Mouse (Mus musculus) heart, embryonic 16.5 days (tissue): ENCODE data around the gene Pdxdc1. TPM values are rescaled to one million over a fixed set of nuclear protein-coding genes. Genes with fewer than 3 reads are reported as not detected.
A peak's percentile ranks its signal among the peaks of the same experiment; 100 is the strongest.
"Not testable (repeated sequence)": the region's sequence is repeated elsewhere in the genome, so short reads cannot be mapped to it uniquely, and the experiment has no call there.

ENCODE experiments used
- ATAC-seq: fragments of 200-750 bp; cut with Nextera tagmentation; replicated peaks from 2 replicates; pipeline ENCODE4 v1.8.0; 2017; ENCODE audit warnings: moderate number of reproducible peaks; ENCODE audit not compliant: insufficient read depth, low FRiP score; ENCODE audit errors: extremely low read depth
- H3K27ac ChIP-seq: fragments of 300-500 bp; sonication (generic); 2 replicates; pipeline ENCODE4 v1.5.1; 2014; ENCODE audit warnings: mild to moderate bottlenecking, low read length, control low read depth, moderate library complexity
- H3K27me3 ChIP-seq: fragments of 300-500 bp; sonication (generic); 2 replicates; pipeline ENCODE4 v1.6.1; 2014; ENCODE audit warnings: low read length, mixed read lengths; ENCODE audit not compliant: control insufficient read depth, insufficient read depth
- H3K36me3 ChIP-seq: fragments of 300-500 bp; sonication (generic); 2 replicates; pipeline ENCODE4 v1.6.1; 2014; ENCODE audit not compliant: control insufficient read depth, insufficient read depth
- H3K4me1 ChIP-seq: fragments of 300-500 bp; sonication (generic); 2 replicates; pipeline ENCODE4 v1.6.1; 2014; ENCODE audit warnings: low read length, mixed read lengths; ENCODE audit not compliant: control insufficient read depth, insufficient read depth
- H3K4me2 ChIP-seq: fragments of 300-500 bp; sonication (generic); 2 replicates; pipeline ENCODE4 v1.6.1; 2014; ENCODE audit warnings: low read depth, mild to moderate bottlenecking, control low read depth, low read length
- H3K4me3 ChIP-seq: fragments of 300-500 bp; sonication (generic); 2 replicates; pipeline ENCODE4 v1.5.1; 2014; ENCODE audit warnings: mild to moderate bottlenecking, control low read depth, low read length
- H3K9ac ChIP-seq: fragments of 300-500 bp; sonication (generic); 2 replicates; pipeline ENCODE4 v1.6.1; 2014; ENCODE audit warnings: low read length, control low read depth
- H3K9me3 ChIP-seq: fragments of 300-500 bp; sonication (generic); replicated peaks from 2 replicates; pipeline ENCODE4 v1.6.1; 2016; ENCODE audit warnings: low read length; ENCODE audit not compliant: control insufficient read depth
- WGBS: fragments of 180-500 bp; shearing (Covaris S2); extraction: QIAGEN DNeasy Blood & Tissue Kit; methylation state at CpG from one replicate; pipeline ENCODE4 v1.1.7; 2014; 5-methylcytosine and 5-hydroxymethylcytosine counted together
- polyA plus RNA-seq: library from polyadenylated mRNA; unstranded; fragments of >200 nt; fragmentation: Nextera tagmentation; extraction: Ambion mirVana; gene quantifications from 2 replicates; pipeline ENCODE4 v1.2.1, GENCODE M21; 2015

Gene Pdxdc1
- polyA plus RNA-seq, 1 experiment from 2014 or later: 58.1 TPM

DNA sequence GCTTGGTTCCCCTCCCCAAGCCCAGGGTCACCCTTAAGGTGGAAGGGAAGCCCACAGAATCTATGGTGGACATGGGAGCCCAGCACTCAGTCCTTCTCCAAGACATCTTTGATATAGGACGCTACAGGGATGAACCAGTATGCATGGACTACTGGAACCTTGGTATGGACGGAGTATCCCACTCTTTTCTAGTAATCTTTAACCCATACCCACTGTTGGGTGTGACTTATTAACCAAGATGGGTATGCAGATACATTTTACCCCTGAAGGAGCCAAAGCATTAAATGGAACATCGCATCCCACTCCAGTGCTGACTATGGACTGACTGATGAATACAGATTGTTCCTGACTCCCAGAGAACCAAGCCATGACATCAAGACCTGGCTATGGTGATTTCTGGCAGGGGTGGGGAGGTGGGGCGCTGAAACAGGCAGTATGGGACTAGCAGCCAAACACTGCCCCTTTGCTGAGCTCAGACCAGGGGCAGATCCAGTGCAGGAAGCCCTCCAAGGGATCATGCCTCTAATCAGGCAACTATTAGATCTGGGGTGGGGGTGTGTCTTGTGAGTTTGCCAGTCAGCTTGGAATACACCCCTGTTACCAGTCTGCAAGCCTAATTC, 24.6 kb upstream of the Pdxdc1 start:
- Histone ChIP-seq H3K9ac (no peak overlapping the region), H3K27ac (no peak overlapping the region), H3K4me1 (no peaks in the 10 kb centered on the region), H3K27me3 (no peaks in the 10 kb centered on the region), H3K36me3 (no peaks in the 10 kb centered on the region), H3K4me2 (no peak overlapping the region), H3K4me3 (no peak overlapping the region), H3K9me3 (no peaks in the 10 kb centered on the region)
- 90% methylated on average over 4 of the region's 4 CpGs for WGBS
- ATAC-seq: no peak

DNA sequence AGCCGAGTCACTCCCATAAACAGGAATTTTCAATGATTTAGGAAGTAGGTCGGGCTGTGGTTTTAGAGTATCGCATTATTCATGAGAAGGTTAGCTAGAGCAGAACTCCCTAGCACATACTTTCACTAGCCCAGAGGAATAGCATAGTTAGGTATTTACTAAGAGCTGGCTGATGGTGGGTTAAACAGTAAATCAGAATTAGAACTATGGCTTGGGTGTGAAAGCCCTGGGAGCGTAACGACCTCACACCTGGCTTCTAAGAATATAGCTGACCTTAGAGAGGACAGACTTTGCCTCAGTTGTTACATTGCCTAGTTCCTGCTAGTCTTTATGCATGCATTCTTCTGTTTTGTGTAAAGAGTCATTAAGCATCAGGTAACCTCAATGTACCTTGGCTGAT, 20.0 kb upstream of the Pdxdc1 start:
- not testable (repeated sequence) for H3K27ac ChIP-seq, H3K4me1 ChIP-seq, ATAC-seq, H3K4me2 ChIP-seq, H3K27me3 ChIP-seq, H3K9ac ChIP-seq, H3K4me3 ChIP-seq, H3K36me3 ChIP-seq, H3K9me3 ChIP-seq
- WGBS: 89% methylated on average over 5 of the region's 5 CpGs

DNA sequence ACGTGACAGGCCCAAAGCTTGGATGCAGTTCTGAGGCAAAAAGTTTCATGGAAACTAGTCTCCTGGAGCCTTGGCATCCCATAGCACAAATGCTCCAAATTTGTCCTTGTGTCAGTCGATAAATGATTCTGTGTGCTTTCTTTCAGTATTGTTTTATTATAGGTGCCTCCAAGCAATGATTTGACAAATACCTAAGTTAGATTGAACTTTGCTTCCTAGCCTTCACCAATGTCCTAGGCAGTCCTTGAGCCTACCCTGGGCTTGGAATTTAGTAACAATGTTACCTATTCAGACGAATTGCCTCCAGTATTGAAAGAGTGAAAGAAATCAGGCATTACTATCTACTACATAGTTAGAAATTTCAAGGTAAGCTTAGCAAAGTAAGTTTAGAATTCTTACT, 19.6 kb upstream of the Pdxdc1 start:
- H3K4me2 ChIP-seq, ATAC-seq, H3K27me3 ChIP-seq, H3K4me1 ChIP-seq, H3K9me3 ChIP-seq, H3K9ac ChIP-seq, H3K27ac ChIP-seq, H3K36me3 ChIP-seq, H3K4me3 ChIP-seq: not testable (repeated sequence)
- 84% methylated on average over 3 of the region's 3 CpGs for WGBS

DNA sequence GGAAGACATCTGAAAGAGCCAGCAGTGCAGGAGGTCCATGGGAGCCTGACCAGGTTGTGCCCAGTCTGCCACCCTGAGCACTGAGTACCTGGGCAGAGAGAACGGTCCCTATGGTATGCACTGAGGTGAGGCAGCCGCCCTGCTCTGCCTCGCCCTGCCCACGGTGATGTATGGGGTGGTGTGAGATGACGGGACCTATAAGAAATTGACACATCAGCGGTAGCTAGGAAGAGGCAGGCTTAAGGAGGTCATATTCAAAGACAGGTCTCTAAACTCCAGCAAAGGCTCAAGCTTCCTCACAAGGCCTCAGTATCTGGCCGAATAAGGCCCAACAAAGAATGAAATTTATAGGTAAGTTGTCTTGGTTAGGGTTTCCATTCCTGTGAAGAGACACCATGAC, 18.9 kb upstream of the Pdxdc1 start:
- no peak for ATAC-seq
- 95% methylated on average over 7 of the region's 7 CpGs for WGBS

GRCm38 (mm10) chr16:13921063-13921462, 18.1 kb upstream of the Pdxdc1 start:
- no peak overlapping the region for H3K9ac ChIP-seq
- H3K27me3 ChIP-seq: no peaks in the 10 kb centered on the region
- H3K27ac ChIP-seq: no peak overlapping the region
- 86% methylated on average over 6 of the region's 6 CpGs for WGBS
- H3K4me1 ChIP-seq: no peaks in the 10 kb centered on the region
- H3K9me3 ChIP-seq: no peaks in the 10 kb centered on the region
- no peak for ATAC-seq
- no peaks in the 10 kb centered on the region for H3K36me3 ChIP-seq
- H3K4me2 ChIP-seq: no peak overlapping the region
- no peak overlapping the region for H3K4me3 ChIP-seq

More for the DNA sequence above, 18.9 kb upstream of the Pdxdc1 start:
- no peak overlapping the region for H3K4me2 ChIP-seq
- no peak overlapping the region for H3K4me3 ChIP-seq
- no peak overlapping the region for H3K9ac ChIP-seq
- no peaks in the 10 kb centered on the region for H3K36me3 ChIP-seq
- no peaks in the 10 kb centered on the region for H3K4me1 ChIP-seq
- no peaks in the 10 kb centered on the region for H3K9me3 ChIP-seq
- no peaks in the 10 kb centered on the region for H3K27me3 ChIP-seq
- H3K27ac ChIP-seq: no peak overlapping the region

- H3K9ac ChIP-seq: no peak overlapping the region
- 92% methylated on average over 5 of the region's 5 CpGs for WGBS
These were observed 17.2 kb upstream of the Pdxdc1 start for GRCm38 (mm10) chr16:13920093-13920492.

GRCm38 (mm10) chr16:13907297-13907696, 4.4 kb upstream of the Pdxdc1 start:
- no peak overlapping the region for H3K27ac ChIP-seq
- H3K4me2 ChIP-seq: no peak overlapping the region
- H3K9me3 ChIP-seq: no peaks in the 10 kb centered on the region
- no peaks in the 10 kb centered on the region for H3K36me3 ChIP-seq
- WGBS: 81% methylated on average over 3 of the region's 3 CpGs
- H3K4me3 ChIP-seq: no peak overlapping the region
- no peak for ATAC-seq
- no peak overlapping the region for H3K9ac ChIP-seq
- no peaks in the 10 kb centered on the region for H3K27me3 ChIP-seq
- H3K4me1 ChIP-seq: peaks cover 4% of the 10 kb centered on the region; the same call in 1 of the 2 replicates

More at GRCm38 (mm10) chr16:13920093-13920492, 17.2 kb upstream of the Pdxdc1 start:
- H3K27ac ChIP-seq: no peak overlapping the region
- H3K4me1 ChIP-seq: no peaks in the 10 kb centered on the region
- no peaks in the 10 kb centered on the region for H3K27me3 ChIP-seq
- ATAC-seq: no peak
- H3K9me3 ChIP-seq: no peaks in the 10 kb centered on the region
- no peaks in the 10 kb centered on the region for H3K36me3 ChIP-seq
- no peak overlapping the region for H3K4me3 ChIP-seq
- H3K4me2 ChIP-seq: no peak overlapping the region

DNA sequence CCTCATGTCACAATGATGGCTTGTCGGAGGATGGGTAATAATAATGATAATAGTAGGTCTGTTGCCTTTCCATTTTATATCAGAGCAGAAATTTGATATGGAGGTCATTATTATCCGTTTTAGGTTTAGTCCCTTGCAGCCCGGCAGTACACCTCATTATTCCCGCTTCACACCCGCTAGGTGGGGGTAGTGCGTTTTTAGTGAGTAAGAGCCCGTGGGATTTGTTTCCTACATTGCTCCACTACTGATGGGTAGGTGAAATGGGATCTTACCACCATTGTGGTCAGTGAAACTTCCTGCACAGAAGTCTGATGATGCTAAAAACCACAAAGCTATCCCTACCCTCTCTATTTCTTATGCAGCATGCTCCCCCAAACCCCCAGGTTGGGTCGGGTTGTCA, 557 bp upstream of the Pdxdc1 start:
- Histone ChIP-seq H3K9ac (peak overlapping the region; percentile 92), H3K9me3 (no peaks in the 10 kb centered on the region), H3K4me2 (peak overlapping the region; percentile 74), H3K4me1 (peaks cover 11% of the 10 kb centered on the region), H3K27ac (peak overlapping the region; percentile 84), H3K27me3 (no peaks in the 10 kb centered on the region), H3K4me3 (peak overlapping the region; percentile 78), H3K36me3 (no peaks in the 10 kb centered on the region)
- 6% methylated on average over 8 of the region's 8 CpGs for WGBS
- ATAC-seq: peak; percentile 81

GRCm38 (mm10) chr16:13902397-13902831, 517 bp downstream of the Pdxdc1 start:
- H3K9me3 ChIP-seq: no peaks in the 10 kb centered on the region
- ATAC-seq: no peak; the same call in 1 of the 2 replicates
- H3K9ac ChIP-seq: peak overlapping the region; percentile 92
- H3K4me2 ChIP-seq: peak overlapping the region; percentile 68
- WGBS: under 1% methylated on average over 30 of the region's 30 CpGs
- peaks cover 11% of the 10 kb centered on the region for H3K4me1 ChIP-seq
- H3K27ac ChIP-seq: peak overlapping the region; percentile 84
- no peaks in the 10 kb centered on the region for H3K27me3 ChIP-seq
- no peaks in the 10 kb centered on the region for H3K36me3 ChIP-seq
- peak overlapping the region; percentile 78 for H3K4me3 ChIP-seq
